Mouse (Mus musculus) spleen, adult 2 months (tissue): Measurements from ENCODE around the gene Caprin2. TPM values are rescaled to one million over a fixed set of nuclear protein-coding genes. Genes with fewer than 3 reads are reported as not detected.
A peak's percentile ranks its signal among the peaks of the same experiment; 100 is the strongest.

ENCODE experiments used
- DNase-seq, 2 experiments: peaks; one replicate each; pipeline versions ENCODE4 v3.0.0 to v3.0.0-alpha.2; 2012 to 2021; ENCODE audit warnings: low spot score in 2 of 2, low read depth in 1 of 2
- H3K27ac ChIP-seq: fragments of 200-500 bp; 2 replicates; pipeline ENCODE4 v1.5.1; 2012; ENCODE audit warnings: low read length, inconsistent platforms; ENCODE audit not compliant: insufficient read depth
- H3K27me3 ChIP-seq: fragments of 200-500 bp; 2 replicates; pipeline ENCODE4 v1.6.1; 2012; ENCODE audit warnings: mild to moderate bottlenecking, moderate library complexity, low read length, inconsistent platforms; ENCODE audit not compliant: control insufficient read depth, insufficient read depth
- H3K36me3 ChIP-seq: fragments of 200-500 bp; 2 replicates; pipeline ENCODE4 v1.6.1; 2012; ENCODE audit warnings: mild to moderate bottlenecking, low read length, inconsistent platforms; ENCODE audit not compliant: control insufficient read depth, insufficient read depth
- H3K4me1 ChIP-seq: fragments of 200-500 bp; 2 replicates; pipeline ENCODE4 v1.6.1; 2011; ENCODE audit warnings: inconsistent platforms; ENCODE audit not compliant: control insufficient read depth, insufficient read depth, insufficient read length
- H3K4me3 ChIP-seq: fragments of 200-500 bp; 2 replicates; pipeline ENCODE4 v1.5.1; 2011; ENCODE audit warnings: mild to moderate bottlenecking, inconsistent platforms; ENCODE audit not compliant: insufficient read depth, insufficient read length; ENCODE audit errors: extremely low read depth
- CTCF ChIP-seq: fragments of 200-500 bp; IDR thresholded peaks from 2 replicates; pipeline ENCODE4 v1.5.1; 2011; ENCODE audit warnings: mild to moderate bottlenecking, inconsistent platforms; ENCODE audit not compliant: insufficient read depth, insufficient read length, insufficient replicate concordance; ENCODE audit errors: extremely low read depth
- POLR2A ChIP-seq: fragments of 200-500 bp; IDR thresholded peaks from 2 replicates; pipeline ENCODE4 v1.6.1; 2011; ENCODE audit warnings: low read depth, low read length, inconsistent platforms
- WGBS: fragments of 180-500 bp; shearing (Covaris S2); methylation state at CpG from one replicate; pipeline ENCODE4 v1.1.7; 2018; 5-methylcytosine and 5-hydroxymethylcytosine counted together
- polyA plus RNA-seq: library from polyadenylated mRNA; depleted of rRNA; stranded (reverse); fragments of >200 nt; gene quantifications from 2 replicates; pipeline ENCODE4 v1.2.3, GENCODE M21; 2012

Caprin2 gene
- polyA plus RNA-seq, 1 experiment = 2.9 TPM

DNA sequence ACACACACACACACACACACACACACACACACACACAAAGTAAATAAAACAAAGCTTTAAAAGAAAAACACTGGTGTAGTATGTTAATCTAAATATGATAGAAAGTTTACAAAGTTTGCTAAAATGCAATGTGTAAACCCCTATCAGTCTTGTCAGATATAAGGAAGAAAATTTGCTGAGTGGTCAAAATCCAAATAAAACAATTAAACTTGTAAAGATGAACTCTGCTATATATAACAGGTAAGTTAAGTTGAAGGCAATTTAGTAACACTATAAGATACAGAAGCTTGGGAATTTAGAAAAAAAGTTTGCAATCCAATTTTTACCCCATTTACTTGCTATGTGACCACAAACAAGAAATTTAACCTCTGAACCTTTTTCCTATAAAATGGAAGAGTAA lies 50.4 kb downstream of the Caprin2 start:
- Histone ChIP-seq H3K4me3 (no peak overlapping the region), H3K36me3 (no peaks in the 10 kb centered on the region), H3K27me3 (no peaks in the 10 kb centered on the region), H3K27ac (no peak overlapping the region), H3K4me1 (no peaks in the 10 kb centered on the region)
- no peak for DNase-seq
- no peak for TF ChIP-seq POLR2A

DNA sequence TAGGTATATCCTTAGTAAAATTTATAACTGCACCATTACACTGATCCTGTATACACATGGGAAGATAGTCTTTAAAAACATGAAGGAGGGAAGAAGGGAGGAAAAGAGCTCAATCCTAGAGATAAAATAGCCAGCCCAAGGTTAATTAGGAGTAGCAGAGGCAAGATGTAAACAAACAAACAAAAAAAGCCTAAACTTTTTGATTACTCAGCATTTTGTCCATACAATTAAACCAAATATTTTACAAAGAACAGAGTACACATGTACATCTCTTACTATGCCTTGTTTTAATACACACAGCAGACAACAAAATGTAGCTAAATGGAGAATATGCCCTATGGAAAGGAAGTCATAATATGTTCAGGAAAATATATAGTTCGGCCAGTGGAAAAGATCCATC lies 54.3 kb downstream of the Caprin2 start:
- Histone ChIP-seq H3K4me1 (no peaks in the 10 kb centered on the region), H3K27ac (no peak overlapping the region), H3K27me3 (no peaks in the 10 kb centered on the region), H3K36me3 (no peaks in the 10 kb centered on the region), H3K4me3 (no peak overlapping the region)
- 82% methylated on average over 1 of the region's 1 CpGs for WGBS
- TF ChIP-seq CTCF = no peak
- no peak for TF ChIP-seq POLR2A
- no peak for DNase-seq

DNA sequence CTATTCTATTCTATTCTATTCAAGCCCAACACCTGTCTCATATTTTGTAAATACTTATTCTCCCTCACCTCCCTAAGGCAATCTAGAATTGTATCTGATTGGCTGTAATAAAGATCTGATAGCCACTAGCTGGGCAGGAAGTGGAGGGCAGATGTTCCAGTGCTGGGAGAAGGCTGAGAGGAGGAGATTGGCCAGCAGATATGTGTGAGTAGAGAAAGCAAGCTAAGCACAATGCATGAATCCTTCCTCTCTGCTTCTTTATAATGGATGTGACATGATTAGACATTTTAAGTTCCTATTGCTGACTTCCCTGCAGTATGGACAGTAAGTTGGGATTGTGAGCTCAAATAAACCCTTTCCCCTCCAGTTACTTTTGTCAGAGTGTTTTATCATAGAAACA lies 57.6 kb downstream of the Caprin2 start:
- TF ChIP-seq CTCF = no peak
- TF ChIP-seq POLR2A = no peak
- H3K4me3 ChIP-seq = no peak overlapping the region
- no peaks in the 10 kb centered on the region for H3K27me3 ChIP-seq

DNA sequence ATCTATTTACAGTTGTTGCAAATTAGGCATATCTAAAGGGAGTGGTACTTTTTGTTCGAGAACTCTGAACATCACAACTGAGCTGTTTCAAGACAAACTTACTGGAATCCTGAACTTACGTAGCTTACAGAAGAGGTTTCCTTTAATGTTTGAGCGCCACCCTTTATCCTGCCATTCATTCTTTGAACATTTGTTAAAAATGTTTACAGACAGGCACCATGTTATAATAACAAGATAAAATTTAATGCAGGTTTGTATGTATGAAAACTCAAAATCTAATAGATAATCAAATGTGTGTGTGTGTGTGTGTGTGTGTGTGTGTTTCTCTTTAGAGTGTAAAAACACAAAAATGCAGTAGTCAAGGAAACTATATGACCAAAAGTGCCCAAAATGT lies 64.3 kb downstream of the Caprin2 start:
- TF ChIP-seq POLR2A = no peak
- TF ChIP-seq CTCF = no peak

More for the DNA sequence above, 57.6 kb downstream of the Caprin2 start:
- no peak overlapping the region for H3K27ac ChIP-seq
- no peaks in the 10 kb centered on the region for H3K4me1 ChIP-seq
- DNase-seq = no peak
- no peaks in the 10 kb centered on the region for H3K36me3 ChIP-seq

DNA sequence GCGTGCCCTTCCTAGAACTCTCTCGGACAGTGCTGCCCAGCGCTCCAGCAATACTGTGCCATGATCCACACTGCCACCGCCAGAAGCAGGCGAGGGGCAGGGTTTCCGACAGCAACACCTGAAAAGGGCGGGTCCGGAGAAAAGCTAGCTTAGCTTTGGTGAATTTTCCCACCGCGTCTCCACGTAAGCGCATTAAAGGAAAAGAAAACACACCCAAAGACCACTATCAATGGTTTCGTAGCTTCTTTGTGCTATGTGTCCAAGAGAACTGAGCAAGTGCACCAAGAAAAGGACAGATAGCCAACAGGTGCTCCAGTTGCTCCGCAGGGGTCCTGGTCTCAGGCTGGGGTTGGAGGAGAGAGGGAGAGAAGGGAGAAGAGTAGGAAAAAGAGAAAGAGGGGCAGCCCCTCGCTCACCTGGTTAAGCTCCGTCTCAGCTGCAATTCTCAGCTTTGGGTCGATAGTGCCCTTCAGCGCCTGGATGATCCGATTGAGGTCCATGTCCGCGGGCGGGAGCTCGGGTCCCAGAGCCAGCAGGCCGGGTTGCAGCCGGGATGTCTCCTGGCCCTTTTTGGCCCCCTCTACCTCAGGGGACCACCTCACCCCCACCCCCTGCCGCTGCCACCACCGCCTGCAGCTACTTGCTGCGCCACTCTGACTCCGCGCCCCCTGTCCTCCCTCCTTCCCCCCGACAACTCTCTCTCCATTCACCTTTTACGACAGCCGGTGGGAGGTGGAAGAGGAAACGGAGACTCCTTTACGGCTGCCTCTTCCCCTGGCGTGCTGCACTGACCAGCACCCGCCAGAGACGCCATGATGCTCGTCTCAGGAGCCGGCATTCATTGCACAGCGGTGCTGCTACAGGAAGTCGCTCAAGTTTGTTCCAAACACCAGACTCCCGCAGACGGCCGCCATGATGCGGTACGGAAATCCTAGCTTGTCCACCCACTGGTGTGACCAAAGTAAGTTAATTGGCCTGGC lies 65.0 kb downstream of the Caprin2 start, which contains the start of gene Ipo8:
Gene Ipo8, minus strand, starts transcription at position 720 of the 980 bp plus-strand sequence.
- peaks cover 5% of the 10 kb centered on the region for H3K4me1 ChIP-seq
- peak within 1 kb of the TSS; percentile 79 for H3K4me3 ChIP-seq
- no peaks in the 10 kb centered on the region for H3K36me3 ChIP-seq
- under 1% methylated on average over 47 of the region's 47 CpGs for WGBS
- DNase-seq = peak; percentile 80 to 85
- no peak for TF ChIP-seq POLR2A
- TF ChIP-seq CTCF = no peak
- no peaks in the 10 kb centered on the region for H3K27me3 ChIP-seq
- H3K27ac ChIP-seq = no peak within 1 kb of the TSS

More for the DNA sequence above, 64.3 kb downstream of the Caprin2 start:
- no peak for DNase-seq
- H3K27me3 ChIP-seq = no peaks in the 10 kb centered on the region
- H3K4me3 ChIP-seq = peak overlapping the region; percentile 49
- peaks cover 5% of the 10 kb centered on the region for H3K4me1 ChIP-seq
- H3K36me3 ChIP-seq = no peaks in the 10 kb centered on the region
- 24% methylated on average over 3 of the region's 3 CpGs for WGBS
- no peak overlapping the region for H3K27ac ChIP-seq

DNA sequence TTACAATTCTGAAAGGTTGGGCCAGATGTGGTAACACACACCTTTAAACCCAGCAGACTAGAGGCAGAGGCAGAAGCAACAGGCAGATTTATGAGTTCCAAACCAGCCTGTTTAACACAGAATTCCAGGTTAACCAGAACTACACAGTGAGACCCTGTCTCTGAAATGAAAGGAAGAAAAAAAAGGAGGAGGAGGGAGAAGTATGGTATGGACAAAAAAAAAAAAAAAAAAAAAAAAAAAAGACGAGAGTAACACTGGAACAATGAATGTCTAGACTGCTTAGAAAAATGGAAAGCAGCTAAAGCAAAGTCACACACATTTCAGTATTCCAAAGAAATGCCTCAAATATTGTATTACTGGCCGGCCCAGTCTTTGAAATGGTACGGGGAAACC lies 65.7 kb downstream of the Caprin2 start:
- no peak overlapping the region for H3K27ac ChIP-seq
- peak overlapping the region; percentile 79 for H3K4me3 ChIP-seq
- TF ChIP-seq CTCF (no peak), POLR2A (no peak)
- peaks cover 5% of the 10 kb centered on the region for H3K4me1 ChIP-seq
- H3K27me3 ChIP-seq = no peaks in the 10 kb centered on the region
- H3K36me3 ChIP-seq = no peaks in the 10 kb centered on the region
- no peak for DNase-seq
- 4% methylated on average over 3 of the region's 3 CpGs for WGBS

DNA sequence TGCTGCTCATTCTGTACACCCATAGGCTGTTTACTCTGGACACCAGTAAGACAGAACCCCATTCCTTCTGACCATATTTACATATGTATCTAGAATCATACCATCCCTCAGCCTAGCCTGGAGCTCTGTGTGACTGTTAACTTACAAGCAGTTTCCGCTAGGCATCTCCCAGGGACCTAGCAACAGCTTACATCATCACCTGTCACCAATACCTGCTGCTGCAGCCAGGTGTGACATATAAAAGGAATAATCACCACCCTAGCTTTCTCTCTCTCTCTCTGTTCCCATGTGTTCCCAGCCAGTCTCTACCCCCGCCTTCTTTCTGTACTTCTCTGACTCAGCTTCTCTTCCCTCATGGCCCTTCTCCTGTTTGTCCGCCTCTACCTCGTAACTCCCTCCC lies 69.9 kb downstream of the Caprin2 start:
- DNase-seq = no peak
- no peak overlapping the region for H3K4me3 ChIP-seq
- H3K4me1 ChIP-seq = peaks cover 5% of the 10 kb centered on the region
- no peaks in the 10 kb centered on the region for H3K27me3 ChIP-seq
- no peak overlapping the region for H3K27ac ChIP-seq
- 88% methylated on average over 4 of the region's 4 CpGs for WGBS
- H3K36me3 ChIP-seq = peaks cover 7% of the 10 kb centered on the region
- no peak for TF ChIP-seq CTCF
- no peak for TF ChIP-seq POLR2A
